Mouse (Mus musculus) stomach, adult 2 months (tissue): Measurements from ENCODE around the gene Asb5. TPM values are rescaled to one million over a fixed set of nuclear protein-coding genes. Genes with fewer than 3 reads are reported as not detected.

Source experiments
- polyA plus RNA-seq: library from polyadenylated mRNA; depleted of rRNA; stranded (reverse); fragments of >200 nt; gene quantifications from 2 replicates; pipeline ENCODE4 v1.2.3, GENCODE M21; 2012; rRNA removed

The Asb5 gene
- polyA plus RNA-seq: 1.2 and 1.8 TPM in 2 replicates

GRCm38 (mm10) chr8:54529382-54530296 is at the start of gene Asb5, which contains the start of gene Spcs3:
TSS of gene Asb5 (plus strand) at chr8:54529580.
TSS of gene Spcs3 (minus strand) at chr8:54529998.

GRCm38 (mm10) chr8:54600671-54601251 is 71.4 kb downstream of the Asb5 start, which contains the start of gene Spata4:
TSS of gene Spata4 (plus strand) at chr8:54600781.

Other genes with a start within 250 kb of the Asb5 start
- gene Spcs3, start 418 bp downstream of the Asb5 start, polyA plus RNA-seq: 1.7 and 2.9 TPM in 2 replicates
- gene Spata4, start 71.2 kb downstream of the Asb5 start, polyA plus RNA-seq: not detected in 2 replicates